Mouse (Mus musculus) neural tube, embryonic 14.5 days (tissue): ENCODE data around the gene Dhh. TPM values are rescaled to one million over a fixed set of nuclear protein-coding genes. Genes with fewer than 3 reads are reported as not detected.
A peak's percentile ranks its signal among the peaks of the same experiment; 100 is the strongest.
"Not testable (repeated sequence)": the region's sequence is repeated elsewhere in the genome, so short reads cannot be mapped to it uniquely, and the experiment has no call there.

Experiments
- ATAC-seq: fragments of 200-750 bp; cut with Nextera tagmentation; 2 replicates; pipeline ENCODE4 v1.8.0; 2017; ENCODE audit warnings: low read depth, mild to moderate bottlenecking, moderate TSS enrichment, moderate library complexity
- H3K27ac ChIP-seq: fragments of 300-500 bp; sonication (generic); 2 replicates; pipeline ENCODE4 v1.5.1; 2014; ENCODE audit warnings: low read depth, mild to moderate bottlenecking, control low read depth, low read length, moderate library complexity, mixed read lengths
- H3K27me3 ChIP-seq: fragments of 300-500 bp; sonication (generic); 2 replicates; pipeline ENCODE4 v1.6.1; 2014; ENCODE audit warnings: low read length; ENCODE audit not compliant: control insufficient read depth, insufficient read depth
- H3K36me3 ChIP-seq: fragments of 300-500 bp; sonication (generic); 2 replicates; pipeline ENCODE4 v1.6.1; 2014; ENCODE audit warnings: low read length, mixed read lengths; ENCODE audit not compliant: control insufficient read depth, insufficient read depth
- H3K4me1 ChIP-seq: fragments of 300-500 bp; sonication (generic); 2 replicates; pipeline ENCODE4 v1.6.1; 2014; ENCODE audit warnings: low read length; ENCODE audit not compliant: control insufficient read depth, insufficient read depth
- H3K4me2 ChIP-seq: fragments of 300-500 bp; sonication (generic); 2 replicates; pipeline ENCODE4 v1.6.1; 2014; ENCODE audit warnings: mild to moderate bottlenecking, low read depth, low read length, control low read depth
- H3K4me3 ChIP-seq: fragments of 300-500 bp; sonication (generic); 2 replicates; pipeline ENCODE4 v1.5.1; 2014; ENCODE audit warnings: low read depth, low read length, control low read depth, mixed read lengths
- H3K9ac ChIP-seq: fragments of 300-500 bp; sonication (generic); replicated peaks from 2 replicates; pipeline ENCODE4 v1.6.1; 2014; ENCODE audit warnings: low read depth, mild to moderate bottlenecking, control low read depth, low read length, mixed read lengths
- H3K9me3 ChIP-seq: fragments of 300-500 bp; sonication (generic); 2 replicates; pipeline ENCODE4 v1.6.1; 2016; ENCODE audit warnings: low read length; ENCODE audit not compliant: control insufficient read depth
- WGBS: fragments of 180-500 bp; shearing (Covaris S2); extraction: QIAGEN DNeasy Blood & Tissue Kit; methylation state at CpG from one replicate; pipeline ENCODE4 v1.1.7; 2014; 5-methylcytosine and 5-hydroxymethylcytosine counted together
- polyA plus RNA-seq: library from polyadenylated mRNA; unstranded; fragments of >200 nt; fragmentation: Nextera tagmentation; extraction: Ambion mirVana; gene quantifications from 2 replicates; pipeline ENCODE4 v1.2.1, GENCODE M21; 2014

Gene Dhh
- polyA plus RNA-seq, 1 experiment from 2014 or later, result 0.32 TPM

- H3K4me2 ChIP-seq, result peak overlapping the region; percentile 97
- peak overlapping the region; percentile 94; the same call in 1 of the 2 replicates for H3K27ac ChIP-seq
- peak overlapping the region; percentile 69 for H3K9ac ChIP-seq
- not testable (repeated sequence) for H3K27me3 ChIP-seq, H3K9me3 ChIP-seq, H3K36me3 ChIP-seq
- ATAC-seq, result 0 out of 2 replicates have a peak, but pooled peaks have one; percentile 9
- H3K4me3 ChIP-seq, result peak overlapping the region; percentile 68
- H3K4me1 ChIP-seq, result peaks cover 20% of the 10 kb centered on the region
- WGBS, result 14% methylated on average over 8 of the region's 9 CpGs
Observed at GRCm38 (mm10) chr15:98933004-98933671, 34.8 kb upstream of the Dhh start.

- Histone ChIP-seq H3K9ac (no peak overlapping the region), H3K4me1 (peaks cover 20% of the 10 kb centered on the region), H3K4me3 (no peak overlapping the region), H3K4me2 (no peak overlapping the region), H3K36me3 (peaks cover 9% of the 10 kb centered on the region; the same call in 1 of the 2 replicates), H3K9me3 (no peaks in the 10 kb centered on the region), H3K27ac (no peak overlapping the region), H3K27me3 (no peaks in the 10 kb centered on the region)
- 60% methylated on average over 3 of the region's 3 CpGs for WGBS
- no peak for ATAC-seq
Observed at GRCm38 (mm10) chr15:98930998-98931397, 32.7 kb upstream of the Dhh start.

GRCm38 (mm10) chr15:98930017-98930734, 31.8 kb upstream of the Dhh start:
- Histone ChIP-seq H3K4me1 (peaks cover 15% of the 10 kb centered on the region), H3K4me2 (no peak overlapping the region), H3K9ac (no peak overlapping the region), H3K27ac (no peak overlapping the region), H3K4me3 (no peak overlapping the region), H3K9me3 (no peaks in the 10 kb centered on the region), H3K36me3 (peaks cover 9% of the 10 kb centered on the region; the same call in 1 of the 2 replicates), H3K27me3 (no peaks in the 10 kb centered on the region)
- 51% methylated on average over 8 of the region's 8 CpGs for WGBS
- ATAC-seq, result no peak

GRCm38 (mm10) chr15:98928598-98929240, 30.4 kb upstream of the Dhh start:
- Histone ChIP-seq H3K27ac (no peak overlapping the region), H3K4me2 (no peak overlapping the region), H3K36me3 (peaks cover 9% of the 10 kb centered on the region; the same call in 1 of the 2 replicates), H3K4me1 (peaks cover 9% of the 10 kb centered on the region), H3K9ac (no peak overlapping the region), H3K9me3 (no peaks in the 10 kb centered on the region), H3K4me3 (no peak overlapping the region), H3K27me3 (no peaks in the 10 kb centered on the region)
- no peak; the same call in 1 of the 2 replicates for ATAC-seq
- WGBS, result 19% methylated on average over 13 of the region's 13 CpGs

GRCm38 (mm10) chr15:98927566-98927965, 29.2 kb upstream of the Dhh start:
- Histone ChIP-seq H3K4me1 (peaks cover 6% of the 10 kb centered on the region; the same call in 1 of the 2 replicates), H3K9me3 (no peaks in the 10 kb centered on the region), H3K27ac (no peak overlapping the region), H3K27me3 (no peaks in the 10 kb centered on the region), H3K4me2 (no peak overlapping the region), H3K4me3 (no peak overlapping the region), H3K36me3 (peaks cover 9% of the 10 kb centered on the region; the same call in 1 of the 2 replicates), H3K9ac (no peak overlapping the region)
- ATAC-seq, result no peak
- WGBS, result 78% methylated on average over 5 of the region's 5 CpGs

- Histone ChIP-seq H3K27ac (no peak overlapping the region), H3K27me3 (no peaks in the 10 kb centered on the region), H3K36me3 (no peaks in the 10 kb centered on the region), H3K9ac (no peak overlapping the region), H3K4me2 (no peak overlapping the region), H3K4me3 (no peak overlapping the region), H3K4me1 (no peaks in the 10 kb centered on the region), H3K9me3 (no peaks in the 10 kb centered on the region)
- ATAC-seq, result no peak
- 84% methylated on average over 3 of the region's 3 CpGs for WGBS
Observed at GRCm38 (mm10) chr15:98924682-98925081, 26.3 kb upstream of the Dhh start.

GRCm38 (mm10) chr15:98923031-98923537, 24.7 kb upstream of the Dhh start:
- WGBS, result 88% methylated on average over 2 of the region's 2 CpGs
- no peak for ATAC-seq

GRCm38 (mm10) chr15:98922581-98922980, 24.2 kb upstream of the Dhh start:
- Histone ChIP-seq H3K4me3 (no peak overlapping the region), H3K27me3 (peaks cover 2% of the 10 kb centered on the region; the same call in 1 of the 2 replicates), H3K4me1 (no peaks in the 10 kb centered on the region), H3K9me3 (no peaks in the 10 kb centered on the region), H3K9ac (no peak overlapping the region), H3K27ac (no peak overlapping the region), H3K4me2 (no peak overlapping the region), H3K36me3 (no peaks in the 10 kb centered on the region)
- no peak for ATAC-seq
- 65% methylated on average over 3 of the region's 3 CpGs for WGBS

More at GRCm38 (mm10) chr15:98923031-98923537, 24.7 kb upstream of the Dhh start:
- no peaks in the 10 kb centered on the region for H3K4me1 ChIP-seq
- no peaks in the 10 kb centered on the region for H3K9me3 ChIP-seq
- no peak overlapping the region for H3K4me2 ChIP-seq
- no peak overlapping the region for H3K4me3 ChIP-seq
- H3K9ac ChIP-seq, result no peak overlapping the region
- H3K27ac ChIP-seq, result no peak overlapping the region
- H3K27me3 ChIP-seq, result no peaks in the 10 kb centered on the region
- no peaks in the 10 kb centered on the region for H3K36me3 ChIP-seq
